Mouse (Mus musculus) right cerebral cortex, postnatal 14 days (tissue): ENCODE results near the gene Ankrd60.
A peak's percentile ranks its signal among the peaks of the same experiment; 100 is the strongest.

Source experiments
- DNase-seq: peaks from one replicate; pipeline ENCODE4 v3.0.0; 2022

The Ankrd60 gene

DNA sequence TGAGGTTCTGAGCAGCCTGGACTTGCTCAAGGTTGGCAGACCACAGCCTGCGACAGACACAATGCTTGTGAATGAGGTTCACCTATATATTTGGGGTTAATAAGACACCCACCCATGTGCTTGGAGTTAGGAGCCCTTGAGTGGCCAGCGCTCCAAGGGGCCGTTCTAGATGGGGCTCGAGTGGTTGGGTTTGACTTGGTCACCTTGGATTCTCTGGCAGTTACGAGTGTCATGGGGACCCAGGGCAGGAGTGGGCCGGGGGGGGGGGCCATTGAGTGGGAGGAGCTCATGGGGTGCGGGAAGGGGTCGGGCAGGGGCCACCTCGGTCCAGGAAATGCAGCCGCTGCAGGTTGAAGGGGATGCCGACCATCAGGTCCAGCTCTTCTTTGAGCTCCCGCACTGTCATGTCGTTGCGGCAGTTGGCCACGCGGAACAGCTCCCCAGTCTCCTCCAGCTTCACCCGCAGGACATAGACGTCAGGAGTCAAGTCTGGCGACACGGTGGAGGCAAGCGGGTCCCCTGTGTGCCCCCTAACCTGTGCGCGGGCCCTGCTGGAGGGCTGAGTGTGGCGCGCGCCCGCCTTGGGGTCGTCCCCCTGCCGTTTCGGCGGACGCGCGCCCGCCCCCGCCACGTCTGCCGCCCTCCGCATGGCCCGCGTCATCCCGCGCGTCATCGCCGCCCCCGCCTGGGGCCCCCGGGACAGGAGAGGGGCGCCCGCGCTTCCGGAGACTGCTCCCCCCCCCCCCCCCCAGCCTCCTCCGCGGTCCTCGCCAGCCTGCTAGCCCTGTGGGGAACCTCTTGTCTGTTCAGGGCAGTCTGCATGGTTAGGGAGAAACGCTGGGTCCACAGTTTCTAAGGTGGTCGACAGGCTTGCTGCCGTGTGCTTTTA lies at the start of gene Ankrd60:
Gene Ankrd60 (minus strand): TSS at position 697 of the 889 bp plus-strand sequence.
- peak; percentile 29 for DNase-seq

DNA sequence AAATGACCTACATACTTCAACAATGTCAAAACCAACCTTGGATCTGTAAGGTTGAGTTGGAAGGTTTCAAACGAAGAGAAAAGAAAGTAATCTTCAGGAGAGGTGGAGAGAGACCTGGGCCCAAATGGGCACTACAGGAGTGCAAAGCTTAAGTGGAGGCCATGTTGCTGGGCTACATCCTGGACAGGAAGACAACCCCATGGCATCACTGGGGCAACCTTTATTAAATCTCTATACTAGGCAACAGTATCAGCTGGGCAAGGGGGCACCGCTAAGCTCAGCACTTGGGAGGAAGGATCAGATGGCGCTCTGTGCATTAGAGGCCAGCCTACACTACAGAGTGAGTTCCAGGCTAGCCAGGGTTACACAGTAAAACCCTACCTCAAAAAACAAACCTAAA lies 47.6 kb upstream of the Ankrd60 start:
- DNase-seq = no peak

DNA sequence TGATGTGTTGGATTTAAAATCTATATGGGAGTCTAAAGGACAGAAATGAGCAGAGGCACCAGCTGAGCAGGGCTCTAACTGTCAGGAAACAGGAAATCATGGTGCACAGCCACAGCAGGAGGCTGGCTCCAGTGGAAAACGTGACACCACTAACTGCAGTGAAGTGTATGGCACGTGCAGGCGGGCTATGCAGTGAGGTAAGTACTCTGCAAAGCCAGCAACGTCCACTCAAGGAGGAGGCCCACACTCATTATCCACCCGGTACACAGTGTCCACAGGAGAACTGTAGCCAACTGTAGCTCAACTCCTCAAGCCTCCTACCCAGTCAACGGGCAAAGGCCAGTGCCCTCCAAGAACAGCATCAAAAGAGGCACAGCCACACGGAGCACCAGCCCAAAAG lies 46.5 kb upstream of the Ankrd60 start:
- no peak for DNase-seq

DNA sequence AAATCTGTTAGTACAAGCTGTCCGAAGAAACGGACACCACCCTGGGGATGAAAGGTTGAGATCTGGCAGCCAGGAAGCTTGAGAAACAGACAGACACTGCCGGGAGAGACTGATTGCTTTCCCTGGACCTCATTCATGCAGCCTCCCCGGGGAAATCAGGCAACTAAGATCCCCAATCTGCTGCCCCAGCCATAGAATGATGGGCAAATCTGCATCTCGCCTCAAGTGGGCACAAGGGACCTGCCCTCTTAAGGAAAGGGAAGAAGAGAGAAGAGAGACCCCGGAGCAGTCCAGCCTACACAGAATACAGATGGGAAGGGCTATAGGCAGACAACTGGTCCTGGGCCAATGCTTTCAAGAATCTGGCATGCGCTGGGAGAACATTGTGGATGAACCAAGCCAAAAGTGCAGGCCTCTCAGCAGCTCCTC lies 44.0 kb upstream of the Ankrd60 start:
- DNase-seq = no peak

DNA sequence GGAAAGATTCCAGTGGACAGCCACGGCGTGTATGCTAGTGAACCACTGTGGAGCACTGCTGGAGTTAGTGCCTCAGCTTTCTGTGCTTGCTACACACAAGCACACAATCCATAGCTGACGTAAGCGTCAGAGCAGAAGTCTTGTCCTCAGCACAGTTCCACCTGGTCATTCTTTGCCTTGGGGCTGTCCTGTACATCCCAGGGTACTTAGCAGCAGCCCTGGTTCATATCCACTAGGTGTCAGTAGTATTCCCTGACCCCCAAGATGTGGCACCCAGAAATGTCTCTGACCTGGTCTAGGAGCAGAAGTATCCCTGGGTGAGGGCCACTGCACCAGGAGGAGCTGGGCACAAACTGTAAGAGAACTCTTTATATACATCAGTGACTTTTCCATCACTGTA lies 42.5 kb upstream of the Ankrd60 start:
- no peak for DNase-seq

DNA sequence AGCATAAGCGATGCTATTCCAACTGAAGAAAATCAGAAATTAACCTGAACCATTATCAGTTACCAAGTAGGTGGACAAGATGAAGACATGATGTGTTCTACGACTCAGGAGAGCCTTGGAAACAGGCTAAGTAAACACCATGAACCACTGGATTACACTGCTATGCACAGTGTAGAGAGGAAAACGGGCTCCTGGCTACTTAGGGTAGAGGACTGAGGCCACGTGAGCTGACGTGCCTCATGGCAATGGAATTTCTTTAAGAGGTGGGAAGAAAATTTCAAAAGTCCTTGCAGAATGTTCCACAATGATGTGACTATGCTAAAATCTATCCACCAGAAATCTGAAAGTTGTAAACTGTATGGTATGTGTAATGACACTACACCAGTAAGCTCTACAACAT lies 41.0 kb upstream of the Ankrd60 start:
- no peak for DNase-seq

DNA sequence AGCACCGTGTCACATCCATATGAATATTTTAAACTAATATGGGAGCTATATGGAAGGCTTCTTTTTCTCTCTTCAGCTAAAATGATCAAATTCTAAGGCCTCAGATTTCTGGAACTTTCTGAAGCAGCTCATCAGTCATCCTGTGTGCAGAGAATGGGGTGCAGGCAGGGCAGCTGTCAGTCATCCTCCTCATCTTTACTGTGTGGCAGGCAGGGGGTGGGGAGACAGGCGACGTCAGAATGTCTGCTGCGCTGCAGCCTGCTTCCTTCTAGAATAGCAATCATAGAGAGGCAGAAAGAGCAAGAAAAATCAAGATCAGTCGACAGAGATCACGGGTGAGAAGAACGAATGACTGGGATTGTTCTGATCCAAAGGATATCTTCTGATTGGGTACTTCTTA lies 38.0 kb upstream of the Ankrd60 start:
- DNase-seq = no peak

DNA sequence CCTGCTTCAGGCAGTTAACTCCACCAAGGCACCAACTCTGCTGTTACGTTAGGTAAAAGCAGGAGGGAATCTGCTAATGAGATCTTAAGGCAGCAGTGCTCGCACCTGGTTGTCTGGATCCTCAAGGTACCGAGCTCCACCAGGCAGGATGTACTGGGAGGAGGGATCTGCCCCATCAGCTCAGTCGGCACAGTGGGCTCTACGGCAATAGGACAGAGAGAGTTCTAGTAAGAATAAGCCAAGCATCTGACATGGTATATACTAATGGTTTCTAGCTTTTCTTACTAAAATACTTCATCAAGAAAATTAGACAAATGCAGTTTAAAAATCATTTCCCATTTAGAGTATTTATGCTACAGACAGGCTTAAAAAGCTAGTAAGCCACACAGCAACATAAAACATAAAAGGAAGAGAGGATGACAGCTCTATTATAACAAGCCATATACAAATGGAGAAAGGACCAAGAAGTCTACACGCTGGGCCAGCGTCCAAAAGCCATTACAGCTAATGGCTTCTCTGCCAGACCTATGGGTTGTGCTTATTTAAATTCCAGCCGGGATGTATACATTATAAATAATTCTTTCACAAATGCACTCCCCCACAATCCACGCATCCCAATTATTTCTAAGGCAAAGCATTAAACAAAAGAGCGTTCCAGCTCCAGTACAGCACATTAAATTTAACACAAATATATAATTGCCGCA lies 37.4 kb upstream of the Ankrd60 start:
- no peak for DNase-seq

DNA sequence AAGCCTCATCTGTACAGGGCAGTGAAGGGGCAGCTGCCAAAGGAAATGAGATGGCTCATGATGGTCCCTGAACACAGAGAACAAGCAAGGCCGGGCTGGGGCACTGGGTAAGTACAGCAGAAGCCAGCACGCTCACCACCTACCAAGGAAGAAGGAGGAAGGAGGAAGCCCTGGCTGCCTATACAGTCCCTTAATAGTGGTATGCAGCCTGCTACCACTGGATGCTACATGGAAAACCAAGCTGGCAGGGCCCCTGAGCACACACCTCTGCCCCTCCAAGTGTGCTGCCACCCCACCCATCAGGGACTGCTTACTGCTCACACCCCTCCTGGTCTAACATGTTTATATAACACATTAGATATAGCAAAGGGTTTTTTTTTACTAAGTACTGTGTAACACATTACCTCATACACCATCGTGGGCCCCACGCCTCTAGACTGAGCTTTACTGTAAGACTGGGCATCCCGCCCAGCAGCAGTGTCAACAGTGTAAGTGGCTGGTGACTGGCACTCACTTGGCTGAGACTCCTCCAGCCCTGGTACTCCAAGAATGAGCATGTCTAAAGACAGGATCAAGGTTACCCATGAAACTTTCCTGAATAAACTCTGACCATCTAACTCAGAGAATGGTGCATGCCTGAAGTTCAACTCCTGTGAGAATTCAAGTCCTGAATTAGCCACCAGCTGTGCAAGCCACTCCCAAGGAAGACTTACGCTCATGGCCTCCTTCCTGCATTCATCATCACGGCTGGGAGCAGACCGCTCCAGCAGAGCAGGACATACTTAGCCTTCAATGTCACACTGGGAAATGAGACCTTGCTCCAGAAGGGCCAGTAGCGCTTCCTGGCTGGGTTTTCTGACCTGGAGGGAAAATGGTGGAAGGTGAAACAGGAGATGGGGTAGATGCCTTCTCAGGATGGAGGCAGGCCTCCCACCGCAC lies 30.1 kb upstream of the Ankrd60 start:
- DNase-seq = no peak

DNA sequence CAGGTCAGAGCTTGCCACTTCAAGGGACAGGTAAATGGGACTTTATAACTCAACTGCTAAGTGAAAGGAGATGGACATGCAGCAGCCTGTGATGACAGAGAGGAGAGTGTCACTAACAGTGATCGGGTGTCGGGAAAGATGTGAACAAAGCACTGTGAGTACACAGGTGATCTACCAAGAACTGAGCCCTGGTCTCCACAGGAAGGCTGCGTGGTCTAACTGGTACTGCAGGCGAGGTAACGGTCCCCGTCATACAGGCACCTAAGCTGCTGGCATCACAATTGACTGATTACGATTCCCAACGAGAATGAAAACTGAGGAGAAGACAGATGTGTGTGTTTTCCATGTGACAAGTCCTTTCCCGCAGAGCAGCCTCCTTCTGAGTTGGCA lies 28.2 kb upstream of the Ankrd60 start:
- DNase-seq = no peak

DNA sequence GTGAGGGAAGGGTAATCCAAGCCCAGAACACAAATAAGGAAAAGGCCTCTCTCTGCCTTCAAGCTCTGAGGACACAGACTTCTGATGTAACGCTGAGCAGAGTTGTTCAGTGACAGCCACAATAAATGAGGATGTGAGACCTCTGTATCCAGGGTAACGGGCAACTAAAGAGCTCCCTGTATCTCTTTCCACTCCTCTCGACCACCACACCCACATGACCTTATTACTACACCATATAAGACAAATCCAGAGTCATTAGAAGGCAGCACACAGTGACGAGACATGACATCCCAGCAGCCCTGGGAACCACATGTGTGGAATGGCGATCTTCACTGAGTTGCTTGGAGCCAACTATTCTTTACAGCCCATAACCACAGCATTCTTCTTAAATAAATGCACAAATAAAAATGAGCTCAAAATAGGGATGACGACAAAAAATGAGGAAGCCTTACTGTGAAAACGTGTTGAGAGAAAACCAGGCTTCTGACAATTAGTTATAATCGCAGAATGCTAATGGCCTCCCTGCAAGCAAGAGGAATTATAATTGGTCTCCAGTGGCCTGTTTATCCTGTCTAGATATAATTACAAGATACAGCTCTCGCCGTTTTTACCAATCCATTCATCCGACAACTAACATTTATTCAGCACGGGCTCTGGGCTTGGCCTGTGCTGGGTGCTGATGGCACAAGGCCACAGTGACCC lies 27.7 kb upstream of the Ankrd60 start:
- DNase-seq = no peak

DNA sequence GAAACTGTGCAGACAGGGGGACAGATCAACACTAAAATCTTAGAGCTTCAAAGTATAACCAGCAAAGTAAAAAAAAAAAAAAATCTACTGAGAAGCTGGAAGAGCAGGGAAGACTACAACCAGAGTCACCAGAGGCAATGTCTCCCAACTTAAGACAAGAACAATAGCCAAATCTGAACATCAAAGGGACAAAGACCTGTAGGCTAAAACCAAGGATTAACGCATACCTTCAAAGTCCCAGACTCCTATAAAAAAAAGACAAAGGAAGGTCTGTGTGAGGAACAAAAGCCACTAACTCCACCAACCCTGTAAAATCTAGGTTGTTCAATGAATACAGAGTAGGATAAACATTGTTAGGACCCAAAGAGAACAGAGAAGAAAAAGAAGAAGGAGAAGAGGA lies 23.7 kb upstream of the Ankrd60 start:
- no peak for DNase-seq

DNA sequence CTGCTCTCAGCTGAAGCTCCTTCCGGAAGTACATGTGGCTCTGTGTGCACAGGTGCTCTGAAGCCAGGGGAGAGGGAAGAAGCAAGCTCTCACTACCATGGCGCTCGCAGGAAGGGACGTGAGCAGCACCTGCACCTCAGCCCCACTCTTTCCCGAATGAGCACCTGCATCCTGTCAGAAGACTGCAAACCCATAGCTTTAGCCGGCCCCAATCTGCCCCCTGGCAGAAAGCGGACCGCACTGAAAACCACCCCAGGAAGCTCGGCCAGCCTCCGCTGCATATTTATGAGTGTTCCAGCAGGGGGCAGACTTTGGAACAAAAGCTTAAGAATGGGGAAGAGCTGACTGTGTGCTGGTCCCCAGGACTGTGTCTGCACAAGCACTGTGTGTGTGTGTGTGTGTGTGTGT lies 17.2 kb upstream of the Ankrd60 start:
- DNase-seq = no peak

DNA sequence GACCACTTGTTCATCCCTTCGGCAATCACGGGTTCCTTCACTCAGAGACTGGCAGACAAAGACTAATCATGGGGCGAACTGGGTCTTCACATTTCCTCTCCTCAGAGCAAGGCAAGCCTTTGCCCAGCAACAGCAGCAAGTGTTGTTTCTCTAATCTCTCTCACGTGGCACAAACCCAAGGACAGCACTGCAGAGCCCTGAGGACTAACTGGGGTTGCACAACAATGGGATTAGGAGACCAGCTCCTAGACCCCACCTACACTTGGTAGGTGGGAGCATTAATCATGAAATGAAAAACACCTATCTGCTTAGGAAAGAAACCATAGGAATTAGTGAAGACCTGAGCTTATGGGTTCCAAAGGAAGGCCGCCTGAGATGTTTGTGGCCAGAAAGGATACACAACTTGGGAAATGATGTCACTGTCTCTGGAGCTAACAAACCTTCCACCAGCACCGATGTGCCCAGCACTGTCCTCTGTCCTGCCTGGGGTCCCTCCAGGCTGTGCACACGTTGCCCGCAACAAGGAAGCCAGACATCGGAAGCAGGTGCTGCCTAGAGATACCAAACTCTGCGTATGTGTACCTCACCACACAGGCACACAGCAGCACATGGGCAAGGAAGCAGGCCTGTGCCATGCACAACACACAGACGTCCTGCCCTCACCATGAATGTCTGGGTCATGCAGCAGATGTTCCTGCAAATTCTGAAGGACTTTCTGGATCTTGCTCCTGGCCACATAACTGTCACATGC lies 16.3 kb upstream of the Ankrd60 start:
- no peak for DNase-seq

DNA sequence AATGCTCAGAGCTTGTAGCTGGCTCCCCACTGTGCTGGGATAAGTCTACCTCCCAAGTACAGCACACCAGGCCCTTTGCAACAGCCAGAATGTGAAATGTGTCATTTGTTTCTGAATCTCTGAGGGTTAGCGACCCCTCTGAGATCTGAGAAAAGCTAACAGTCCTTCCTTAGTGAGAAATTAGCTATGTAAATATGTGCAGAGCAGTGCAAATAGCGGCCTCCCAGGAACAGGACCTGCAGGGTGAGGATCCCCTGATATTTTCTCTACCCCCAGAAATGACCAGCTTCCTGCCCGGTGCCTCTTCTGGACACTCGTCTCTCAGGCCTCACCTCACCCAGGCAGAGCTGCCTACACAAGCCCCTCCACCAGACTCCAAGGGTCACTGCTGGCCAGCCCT lies 15.7 kb upstream of the Ankrd60 start:
- DNase-seq = no peak

DNA sequence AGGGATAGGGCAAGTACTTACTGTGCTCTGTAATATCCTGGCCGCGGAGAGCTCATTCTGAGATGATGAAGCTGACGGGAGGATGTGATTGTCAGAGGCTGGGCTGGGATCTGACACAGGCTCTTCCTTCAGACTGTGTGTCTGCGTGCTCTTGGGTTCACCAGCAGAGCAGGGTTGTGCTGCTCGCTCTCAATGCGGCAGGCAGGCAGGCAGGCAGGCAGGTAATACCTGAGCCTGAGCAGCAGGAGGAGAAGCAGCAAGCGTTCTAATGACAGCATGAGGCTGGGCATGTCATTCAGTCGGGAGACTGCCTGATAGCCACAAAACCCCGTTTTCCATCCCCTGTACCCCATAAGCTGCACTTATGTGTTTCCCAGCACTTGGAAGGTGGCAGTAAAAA lies 14.6 kb upstream of the Ankrd60 start:
- no peak for DNase-seq

DNA sequence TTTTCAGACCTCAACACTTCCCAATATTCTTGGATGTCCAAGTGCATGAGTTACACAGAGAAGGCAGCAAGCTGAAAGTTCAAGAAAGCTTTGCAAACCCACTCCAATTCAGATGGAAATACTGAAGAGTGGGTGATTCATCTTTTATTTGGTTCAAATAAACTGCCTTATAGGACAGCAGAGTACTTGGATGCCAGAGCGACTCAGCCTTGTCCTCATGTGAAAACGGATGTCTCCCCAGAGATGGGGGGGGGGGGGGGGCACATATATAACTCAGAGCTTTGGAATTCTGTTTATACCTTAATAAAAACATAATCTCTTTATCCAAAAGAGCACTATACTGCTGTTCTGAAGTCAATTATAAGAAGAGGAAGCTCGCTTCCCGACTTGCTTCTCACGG lies 9.2 kb upstream of the Ankrd60 start:
- no peak for DNase-seq

DNA sequence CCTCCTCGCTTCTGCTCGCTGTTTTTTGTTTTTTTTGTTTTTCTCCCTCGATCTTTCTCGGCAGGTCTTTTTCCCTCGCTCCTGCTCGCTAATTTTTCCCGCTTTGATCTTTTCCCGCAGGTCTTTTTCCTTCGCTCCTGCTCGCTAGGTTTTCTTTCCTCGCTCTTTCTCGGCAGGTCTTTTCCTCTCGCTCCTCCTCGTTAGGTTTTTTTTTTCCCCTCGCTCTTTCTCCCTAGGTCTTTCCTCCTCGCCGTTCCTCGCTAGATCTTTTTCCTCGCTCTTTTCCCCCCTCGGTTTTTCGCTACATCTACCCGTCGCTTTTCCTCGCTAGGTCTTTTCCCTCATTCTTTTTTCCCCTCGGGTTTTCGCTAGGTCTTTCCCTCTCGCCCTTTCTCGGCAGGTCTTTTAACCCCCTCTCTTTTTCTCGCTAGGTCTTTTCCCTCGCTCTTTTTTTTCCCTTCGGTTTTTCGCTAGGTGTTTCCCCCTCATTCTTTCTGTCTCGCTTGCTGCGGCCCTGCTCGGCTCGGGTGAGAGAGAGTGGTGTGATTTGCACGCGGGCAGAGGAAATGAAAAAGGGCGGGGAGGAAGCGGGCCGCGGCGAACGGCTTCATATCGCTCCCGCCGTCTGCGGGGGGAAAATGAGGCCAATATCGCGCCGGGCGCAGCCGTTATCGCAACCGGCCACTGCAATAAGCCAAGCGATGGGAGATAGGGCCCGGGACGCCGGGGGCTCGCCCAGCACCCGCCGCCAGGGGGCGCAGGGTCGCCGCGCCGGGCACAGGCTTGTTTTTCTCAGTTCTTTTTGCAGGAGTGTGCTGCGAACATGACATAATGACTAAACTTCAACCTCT lies 8.2 kb upstream of the Ankrd60 start:
- DNase-seq = peak; percentile 43

DNA sequence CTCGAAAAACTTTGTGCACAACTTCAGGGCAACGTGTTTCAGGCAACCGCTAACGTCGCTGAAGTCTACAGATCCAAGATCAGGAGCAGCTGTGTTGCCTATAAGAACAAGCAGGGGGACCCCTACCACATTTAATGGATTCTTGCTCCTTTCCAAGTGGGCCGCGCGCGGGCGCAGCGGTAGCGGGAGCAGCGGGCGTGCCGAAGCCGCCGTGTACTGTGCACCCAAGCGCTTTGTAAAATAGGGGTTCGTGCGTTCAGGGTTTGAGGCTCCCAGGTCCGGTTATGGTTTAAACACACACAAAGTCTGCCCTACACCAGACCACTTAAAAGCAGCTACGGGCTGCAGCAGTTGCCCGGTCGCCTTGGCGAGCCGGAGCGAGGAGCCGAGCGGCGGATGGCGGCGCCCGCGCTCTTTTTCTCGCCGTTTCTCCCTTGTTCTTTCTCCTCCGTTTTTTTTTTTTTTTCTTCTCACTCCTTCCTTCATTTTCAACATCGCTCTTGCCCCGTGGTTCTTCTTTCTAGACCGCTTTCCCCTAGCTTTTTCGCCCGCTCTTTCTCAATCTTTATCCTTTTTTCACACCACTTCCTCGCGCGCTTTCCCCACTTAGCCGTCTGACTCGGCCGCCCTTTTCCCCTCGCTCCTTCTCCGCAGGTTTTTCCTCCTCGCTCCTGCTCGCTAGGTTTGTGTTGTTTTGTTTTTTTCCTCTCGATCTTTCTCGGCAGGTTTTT lies 7.4 kb upstream of the Ankrd60 start:
- peak; percentile 43 for DNase-seq

DNA sequence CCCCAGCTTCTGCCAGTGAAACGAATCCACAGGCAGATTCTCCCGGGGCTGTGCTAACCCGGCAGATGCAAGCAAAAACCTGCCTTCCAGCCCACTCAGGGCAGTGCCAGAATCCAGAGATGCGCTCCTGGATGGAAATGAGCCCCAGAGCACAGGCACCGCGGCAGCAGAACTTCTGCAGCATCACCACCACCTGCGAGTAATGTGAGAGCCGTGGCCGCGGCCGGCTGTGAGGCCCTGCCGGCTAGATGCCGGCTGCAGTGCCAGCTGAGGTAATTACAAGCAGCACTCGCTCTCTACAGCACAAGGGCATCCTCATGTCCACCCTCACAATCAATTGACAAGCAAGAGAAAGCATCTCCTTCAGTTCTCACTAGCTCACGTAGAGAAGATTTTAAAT lies 6.2 kb upstream of the Ankrd60 start:
- DNase-seq = no peak
